Mouse (Mus musculus) spleen, adult 2 months (tissue): ENCODE measurements around the gene Ankrd52. TPM values are rescaled to one million over a fixed set of nuclear protein-coding genes. Genes with fewer than 3 reads are reported as not detected.

Source experiments
- DNase-seq, 2 experiments: peaks; one replicate each; pipeline versions ENCODE4 v3.0.0 to v3.0.0-alpha.2; 2012 to 2021; ENCODE audit warnings: low spot score in 2 of 2, low read depth in 1 of 2
- H3K27ac ChIP-seq: fragments of 200-500 bp; 2 replicates; pipeline ENCODE4 v1.5.1; 2012; ENCODE audit warnings: low read length, inconsistent platforms; ENCODE audit not compliant: insufficient read depth
- H3K27me3 ChIP-seq: fragments of 200-500 bp; 2 replicates; pipeline ENCODE4 v1.6.1; 2012; ENCODE audit warnings: mild to moderate bottlenecking, moderate library complexity, low read length, inconsistent platforms; ENCODE audit not compliant: control insufficient read depth, insufficient read depth
- H3K36me3 ChIP-seq: fragments of 200-500 bp; 2 replicates; pipeline ENCODE4 v1.6.1; 2012; ENCODE audit warnings: mild to moderate bottlenecking, low read length, inconsistent platforms; ENCODE audit not compliant: control insufficient read depth, insufficient read depth
- H3K4me1 ChIP-seq: fragments of 200-500 bp; 2 replicates; pipeline ENCODE4 v1.6.1; 2011; ENCODE audit warnings: inconsistent platforms; ENCODE audit not compliant: control insufficient read depth, insufficient read depth, insufficient read length
- H3K4me3 ChIP-seq: fragments of 200-500 bp; 2 replicates; pipeline ENCODE4 v1.5.1; 2011; ENCODE audit warnings: mild to moderate bottlenecking, inconsistent platforms; ENCODE audit not compliant: insufficient read depth, insufficient read length; ENCODE audit errors: extremely low read depth
- CTCF ChIP-seq: fragments of 200-500 bp; IDR thresholded peaks from 2 replicates; pipeline ENCODE4 v1.5.1; 2011; ENCODE audit warnings: mild to moderate bottlenecking, inconsistent platforms; ENCODE audit not compliant: insufficient read depth, insufficient read length, insufficient replicate concordance; ENCODE audit errors: extremely low read depth
- POLR2A ChIP-seq: fragments of 200-500 bp; IDR thresholded peaks from 2 replicates; pipeline ENCODE4 v1.6.1; 2011; ENCODE audit warnings: low read depth, low read length, inconsistent platforms
- WGBS: fragments of 180-500 bp; shearing (Covaris S2); methylation state at CpG from one replicate; pipeline ENCODE4 v1.1.7; 2018; 5-methylcytosine and 5-hydroxymethylcytosine counted together
- polyA plus RNA-seq: library from polyadenylated mRNA; depleted of rRNA; stranded (reverse); fragments of >200 nt; gene quantifications from 2 replicates; pipeline ENCODE4 v1.2.3, GENCODE M21; 2012

The Ankrd52 gene
- polyA plus RNA-seq, 1 experiment: 31.1 TPM

DNA sequence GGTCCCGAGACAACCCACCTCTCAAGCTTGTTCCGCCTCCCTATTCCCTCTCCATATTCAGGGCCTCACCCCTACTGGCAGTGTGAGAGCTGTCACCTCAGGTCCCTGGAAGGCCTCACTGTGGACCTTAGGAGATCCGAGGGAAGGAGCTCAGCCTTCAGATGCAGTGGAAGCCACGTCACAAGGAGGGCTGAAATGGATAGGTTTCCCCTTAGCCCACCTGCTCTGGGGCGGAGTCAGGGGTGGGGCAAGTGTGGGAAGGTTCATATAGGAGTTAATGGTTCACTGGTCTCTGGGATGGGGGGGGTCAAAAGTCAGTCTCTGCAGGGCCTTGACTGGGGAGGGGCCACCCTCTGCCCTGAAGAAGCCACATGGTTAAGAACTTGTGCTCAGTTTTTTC, 23.4 kb downstream of the Ankrd52 start:
- TF ChIP-seq POLR2A: no peak
- WGBS: 78% methylated on average over 5 of the region's 5 CpGs
- DNase-seq: no peak
- no peaks in the 10 kb centered on the region for H3K27me3 ChIP-seq
- H3K4me1 ChIP-seq: no peaks in the 10 kb centered on the region
- no peak overlapping the region for H3K4me3 ChIP-seq
- H3K36me3 ChIP-seq: peaks cover 4% of the 10 kb centered on the region; the same call in 1 of the 2 replicates
- H3K27ac ChIP-seq: no peak overlapping the region

DNA sequence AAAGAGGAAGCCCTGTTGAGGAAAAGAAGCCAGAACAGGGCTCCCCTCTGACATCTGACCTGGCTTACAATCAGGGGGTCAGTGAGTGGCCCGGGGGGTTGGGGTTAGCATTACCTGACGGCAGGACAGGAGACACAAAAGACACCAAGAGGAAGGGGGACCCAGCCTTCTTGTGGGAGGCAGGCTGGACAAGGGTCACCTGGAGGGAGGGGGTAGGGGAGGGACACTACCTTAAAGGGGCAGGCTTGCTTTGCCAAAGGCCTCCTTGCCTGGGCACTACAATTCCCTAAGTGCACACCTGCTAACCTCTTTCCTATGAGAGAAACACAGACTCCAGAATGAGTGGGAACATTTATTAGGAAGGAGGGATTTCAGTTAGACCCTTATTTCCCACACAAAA, 24.1 kb downstream of the Ankrd52 start, which contains the start of gene Slc39a5:
Slc39a5 (minus strand) TSS at position 174 of the 400 bp plus-strand sequence.
- no peak for TF ChIP-seq POLR2A
- TF ChIP-seq CTCF: no peak
- Histone ChIP-seq H3K4me1 (no peaks in the 10 kb centered on the region), H3K27ac (no peak within 1 kb of the TSS), H3K4me3 (no peak within 1 kb of the TSS), H3K27me3 (no peaks in the 10 kb centered on the region), H3K36me3 (peaks cover 2% of the 10 kb centered on the region; the same call in 1 of the 2 replicates)
- no peak for DNase-seq
- WGBS: 66% methylated on average over 2 of the region's 2 CpGs

DNA sequence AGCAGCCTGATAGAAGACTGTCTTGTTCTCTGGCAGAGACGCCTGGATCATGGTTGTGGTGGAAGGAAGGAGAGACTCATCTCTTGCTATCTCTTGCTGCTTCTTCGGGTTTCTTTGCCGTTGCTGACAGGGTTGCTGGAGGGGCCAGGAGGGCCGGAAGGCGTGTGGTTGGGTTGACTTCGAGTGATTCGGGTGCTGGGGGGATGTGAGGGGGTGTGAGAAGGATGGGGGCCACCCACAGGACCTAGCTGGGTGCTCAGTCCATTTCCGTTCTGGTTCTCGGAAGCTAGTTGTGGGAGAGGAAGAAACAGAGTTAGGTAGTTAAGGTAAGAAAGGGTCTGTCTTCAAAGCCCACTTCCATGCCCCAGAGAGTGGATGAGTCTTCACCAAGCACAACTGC, 24.7 kb downstream of the Ankrd52 start:
- no peak for DNase-seq
- 73% methylated on average over 9 of the region's 9 CpGs for WGBS
- no peak overlapping the region for H3K27ac ChIP-seq

DNA sequence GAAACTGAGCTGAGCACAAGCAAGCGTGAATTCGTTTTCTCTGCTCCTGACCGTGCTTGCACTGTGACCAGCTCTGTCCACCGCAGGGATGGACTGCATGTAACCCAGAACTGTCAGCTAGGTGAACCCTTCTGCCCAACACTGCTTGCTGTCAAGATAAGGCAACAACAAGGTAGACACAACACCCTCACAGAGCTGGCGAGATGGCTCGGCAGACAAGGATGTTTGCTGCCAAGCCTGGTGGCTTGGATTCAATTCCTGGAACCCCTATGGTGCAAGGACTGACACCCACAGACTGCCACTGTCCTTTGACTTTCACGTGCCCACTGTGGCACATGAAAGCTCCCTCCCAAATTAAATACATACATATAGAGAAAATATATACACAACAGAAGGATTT, 27.0 kb downstream of the Ankrd52 start:
- Histone ChIP-seq H3K27me3 (no peaks in the 10 kb centered on the region), H3K4me3 (no peak overlapping the region), H3K4me1 (peaks cover 4% of the 10 kb centered on the region), H3K27ac (no peak overlapping the region), H3K36me3 (peaks cover 2% of the 10 kb centered on the region; the same call in 1 of the 2 replicates)
- 90% methylated on average over 7 of the region's 7 CpGs for WGBS
- TF ChIP-seq CTCF (no peak), POLR2A (no peak)
- DNase-seq: no peak

More for the DNA sequence above, 24.7 kb downstream of the Ankrd52 start:
- Histone ChIP-seq H3K27me3 (no peaks in the 10 kb centered on the region), H3K4me1 (no peaks in the 10 kb centered on the region), H3K4me3 (no peak overlapping the region), H3K36me3 (peaks cover 2% of the 10 kb centered on the region; the same call in 1 of the 2 replicates)
- TF ChIP-seq POLR2A (no peak), CTCF (no peak)

DNA sequence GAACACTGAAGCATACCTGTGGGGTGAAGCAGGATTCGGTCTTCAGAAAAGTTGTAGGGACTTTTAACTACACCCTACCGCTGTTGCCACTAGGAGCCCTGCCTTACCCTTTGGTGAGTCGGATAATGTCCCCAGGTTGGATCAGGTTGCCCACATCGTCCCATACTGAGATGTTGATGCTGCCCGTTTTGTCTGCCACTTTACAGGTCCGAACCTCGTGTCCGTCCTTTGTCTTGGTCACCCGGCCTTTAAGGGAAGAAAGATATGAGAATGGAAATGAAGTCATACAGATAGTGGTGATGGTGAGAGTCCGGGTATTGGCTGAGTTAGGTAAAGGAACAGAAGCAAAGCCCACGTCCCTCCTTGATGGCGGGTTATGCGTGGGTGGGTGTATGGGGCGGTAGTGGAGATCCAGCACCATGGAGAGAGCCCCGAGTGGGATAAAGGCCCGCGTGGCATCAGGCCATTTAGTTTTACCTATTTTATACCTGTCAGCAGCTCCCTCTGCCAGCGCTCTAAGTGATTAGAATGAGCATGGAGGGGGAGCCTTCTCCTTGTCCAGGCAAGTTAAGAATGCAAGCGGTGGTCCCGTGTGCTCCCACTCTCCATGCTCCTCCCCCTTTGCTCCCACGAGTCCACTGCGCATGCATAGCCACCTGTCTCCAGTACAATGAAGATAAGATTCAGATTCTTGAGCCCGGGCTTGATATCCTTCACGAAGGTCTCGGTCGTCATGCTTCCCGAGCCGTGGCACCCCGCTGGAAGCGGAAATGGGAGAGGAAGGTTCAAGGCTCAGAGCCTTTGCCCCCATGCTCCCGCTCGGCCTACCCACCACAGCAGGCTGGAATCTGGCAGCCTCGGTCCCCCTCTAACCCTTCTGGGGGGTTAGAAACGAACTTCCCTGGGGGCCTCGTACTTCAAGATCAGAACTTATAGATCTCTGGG, 31.9 kb downstream of the Ankrd52 start:
- H3K4me3 ChIP-seq: peak overlapping the region; percentile 75
- no peaks in the 10 kb centered on the region for H3K27me3 ChIP-seq
- 21% methylated on average over 35 of the region's 35 CpGs for WGBS
- 0 out of 2 replicates have a peak overlapping the region, but pooled peaks have one; percentile 44 for H3K27ac ChIP-seq
- peaks cover 1% of the 10 kb centered on the region for H3K36me3 ChIP-seq
- DNase-seq: peak in 1 of 2 experiments; percentile 17
- peaks cover 15% of the 10 kb centered on the region for H3K4me1 ChIP-seq
- TF ChIP-seq POLR2A (no peak), CTCF (no peak)

DNA sequence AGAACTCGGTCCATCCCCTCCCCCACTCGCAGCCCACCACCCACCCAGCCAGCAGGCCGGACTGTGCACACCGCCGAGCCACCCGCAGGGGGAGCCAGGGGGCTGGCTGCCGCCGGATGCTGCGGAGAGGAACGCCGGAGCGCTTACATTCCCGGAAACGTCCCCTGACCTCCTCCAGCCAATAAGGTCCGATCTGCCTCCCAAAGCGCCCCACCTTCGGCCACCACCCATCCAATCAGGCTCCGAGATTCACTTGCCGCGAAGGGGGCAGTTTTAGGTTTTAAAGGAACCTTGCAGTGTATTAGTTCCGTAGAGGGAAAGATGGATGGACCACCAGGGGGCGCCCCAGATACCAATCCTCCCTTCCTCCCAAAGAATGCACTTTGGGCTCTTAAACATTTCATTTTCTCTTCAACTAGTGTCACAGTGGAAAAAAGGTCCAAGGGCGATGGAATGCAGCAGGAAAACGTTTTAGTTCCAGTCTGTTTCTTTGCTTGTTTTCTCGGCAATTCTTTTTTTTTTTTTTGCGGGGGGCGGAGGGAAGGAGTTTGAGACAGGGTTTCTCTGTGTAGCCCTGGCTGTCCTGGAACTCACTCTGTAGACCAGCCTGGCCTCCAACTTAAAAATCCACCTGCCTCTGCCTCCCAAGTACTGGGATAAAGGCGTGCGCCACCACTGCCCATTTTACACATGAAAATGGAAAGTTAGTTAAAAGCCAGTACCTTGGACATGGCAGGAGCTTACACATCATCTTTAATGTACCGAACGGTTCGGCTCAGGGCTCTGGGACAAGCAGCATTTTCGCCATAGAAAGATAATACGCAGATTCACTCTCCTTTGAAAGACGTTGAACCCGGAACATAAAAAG, 33.0 kb downstream of the Ankrd52 start:
- 6% methylated on average over 35 of the region's 36 CpGs for WGBS
- Histone ChIP-seq H3K36me3 (peaks cover 3% of the 10 kb centered on the region), H3K27ac (peak overlapping the region; percentile 85), H3K4me3 (peak overlapping the region; percentile 75), H3K4me1 (peaks cover 16% of the 10 kb centered on the region), H3K27me3 (no peaks in the 10 kb centered on the region)
- DNase-seq: peak; percentile 96 to 97
- TF ChIP-seq CTCF (peak; percentile 86), POLR2A (0 out of 2 replicates have a peak, but pooled peaks have one; percentile 17)
